Mouse (Mus musculus) liver, embryonic 14.5 days (tissue): ENCODE data around the gene Cacna1a.

Experiments
- CTCF ChIP-seq: IDR thresholded peaks from 2 replicates; pipeline ENCODE4 v1.5.1; 2016; ENCODE audit warnings: antibody characterized with exemption, low read depth, control low read depth
- EP300 ChIP-seq: IDR thresholded peaks from 2 replicates; pipeline ENCODE4 v1.6.1; 2016; ENCODE audit warnings: antibody characterized with exemption, low read depth

- TF ChIP-seq CTCF (no peak), EP300 (no peak)
These were observed 269.4 kb downstream of the Cacna1a start for GRCm38 (mm10) chr8:84657680-84658079.
